Mouse (Mus musculus) urinary bladder, postnatal 36 days (tissue): ENCODE results near the gene Mindy3.

Experiments
- DNase-seq, 2 experiments: peaks; one replicate each; pipeline ENCODE4 v3.0.0; 2022; ENCODE audit warnings: low spot score in 2 of 2, mixed read lengths in 1 of 2

The Mindy3 gene

DNA sequence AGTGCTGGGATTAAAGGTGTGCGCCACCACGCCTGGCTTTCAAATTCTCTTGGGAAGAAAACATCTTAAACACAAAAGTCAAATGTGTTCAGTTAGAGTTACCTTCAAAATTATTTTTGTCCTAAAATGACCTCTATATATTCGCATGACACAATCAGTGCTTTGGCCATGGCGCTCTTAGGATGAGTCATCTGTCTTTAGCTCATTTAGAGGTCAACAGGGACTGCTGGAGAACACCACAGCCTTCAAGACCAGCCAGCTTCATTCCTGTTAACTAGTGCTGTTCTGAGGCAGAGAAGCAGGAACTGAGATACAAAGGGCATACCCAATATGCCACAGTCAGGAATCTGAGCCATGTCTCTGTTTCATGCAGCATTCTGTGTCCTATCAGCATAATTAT, 47.9 kb downstream of the Mindy3 start:
- DNase-seq = no peak

GRCm38 (mm10) chr2:12368451-12368850, 50.8 kb downstream of the Mindy3 start:
- DNase-seq = no peak

- no peak for DNase-seq
Measured at GRCm38 (mm10) chr2:12368016-12368415, 51.3 kb downstream of the Mindy3 start.

DNA sequence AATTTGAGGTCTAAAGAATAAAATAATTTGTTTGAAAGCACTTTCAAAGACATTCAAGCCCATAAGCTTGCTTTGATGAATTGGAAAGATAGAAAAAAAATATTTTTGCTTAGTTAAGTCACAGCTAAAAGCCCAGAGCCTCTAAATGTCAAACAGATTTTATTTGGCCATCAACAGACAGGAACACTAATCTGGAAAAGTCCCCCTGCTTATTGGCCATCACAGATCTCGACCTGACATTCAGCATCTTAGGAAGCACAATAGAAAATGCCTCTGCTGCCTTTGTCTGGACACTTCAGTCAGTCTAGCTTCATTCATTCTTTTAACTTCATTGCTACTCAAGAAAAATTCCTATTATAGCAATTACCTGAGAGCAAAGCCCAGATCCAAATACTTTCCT, 58.0 kb downstream of the Mindy3 start:
- no peak for DNase-seq

DNA sequence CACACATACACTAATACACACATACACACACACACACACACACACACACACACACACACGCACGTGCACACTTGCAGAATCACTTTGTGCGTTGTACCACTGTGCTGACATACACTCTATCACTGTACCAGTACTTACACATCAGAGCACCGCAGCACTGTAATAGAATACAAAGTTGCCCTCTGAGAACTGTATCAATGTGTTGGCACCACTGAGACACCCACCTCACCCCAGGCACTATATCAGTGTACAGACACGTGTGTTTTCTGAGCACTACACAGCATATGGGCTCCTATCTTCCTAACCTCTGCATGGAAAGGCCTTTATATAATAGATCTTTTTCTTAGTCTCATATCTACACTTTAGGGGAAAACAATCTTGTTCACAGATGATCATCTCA, 64.4 kb downstream of the Mindy3 start:
- no peak for DNase-seq

DNA sequence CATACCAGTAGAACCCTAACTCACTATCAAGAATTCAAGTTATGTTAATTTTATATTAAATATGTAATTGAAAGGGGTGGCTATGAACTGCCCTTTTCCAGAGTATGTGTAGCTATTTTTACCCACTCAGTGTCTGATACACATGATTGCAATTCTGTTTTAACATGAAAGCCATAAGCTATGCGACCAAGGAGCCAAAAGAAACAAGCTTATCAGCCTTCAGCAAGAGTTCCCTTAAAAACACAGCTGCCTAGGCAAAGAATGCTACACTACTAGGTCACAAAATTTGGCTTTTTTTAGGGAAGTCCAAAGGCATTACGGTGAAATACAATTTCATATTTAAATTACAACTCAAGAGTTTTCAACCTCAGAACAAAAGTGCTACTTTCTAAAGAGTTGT, 70.4 kb downstream of the Mindy3 start:
- DNase-seq = no peak

- no peak for DNase-seq
Measured at GRCm38 (mm10) chr2:12331962-12332361, 87.3 kb downstream of the Mindy3 start.

- no peak for DNase-seq
Measured at GRCm38 (mm10) chr2:12329620-12330019, 89.7 kb downstream of the Mindy3 start.

DNA sequence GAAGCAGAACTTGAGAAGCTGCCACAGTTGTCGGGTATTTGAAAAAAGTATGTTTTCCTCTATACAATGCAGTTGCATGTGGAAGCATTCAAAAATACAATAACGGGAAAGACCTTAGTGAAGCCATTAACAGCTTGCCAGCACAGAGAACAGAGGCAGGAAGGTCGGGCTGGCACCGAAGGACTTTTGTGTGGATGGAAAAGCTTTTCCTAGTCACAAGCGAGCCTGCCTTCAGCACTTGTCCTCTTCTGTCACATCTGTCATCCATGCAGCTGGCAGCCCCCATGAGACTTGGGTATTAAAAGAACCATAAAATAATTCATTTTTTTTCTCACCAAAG, 90.2 kb downstream of the Mindy3 start:
- no peak for DNase-seq

DNA sequence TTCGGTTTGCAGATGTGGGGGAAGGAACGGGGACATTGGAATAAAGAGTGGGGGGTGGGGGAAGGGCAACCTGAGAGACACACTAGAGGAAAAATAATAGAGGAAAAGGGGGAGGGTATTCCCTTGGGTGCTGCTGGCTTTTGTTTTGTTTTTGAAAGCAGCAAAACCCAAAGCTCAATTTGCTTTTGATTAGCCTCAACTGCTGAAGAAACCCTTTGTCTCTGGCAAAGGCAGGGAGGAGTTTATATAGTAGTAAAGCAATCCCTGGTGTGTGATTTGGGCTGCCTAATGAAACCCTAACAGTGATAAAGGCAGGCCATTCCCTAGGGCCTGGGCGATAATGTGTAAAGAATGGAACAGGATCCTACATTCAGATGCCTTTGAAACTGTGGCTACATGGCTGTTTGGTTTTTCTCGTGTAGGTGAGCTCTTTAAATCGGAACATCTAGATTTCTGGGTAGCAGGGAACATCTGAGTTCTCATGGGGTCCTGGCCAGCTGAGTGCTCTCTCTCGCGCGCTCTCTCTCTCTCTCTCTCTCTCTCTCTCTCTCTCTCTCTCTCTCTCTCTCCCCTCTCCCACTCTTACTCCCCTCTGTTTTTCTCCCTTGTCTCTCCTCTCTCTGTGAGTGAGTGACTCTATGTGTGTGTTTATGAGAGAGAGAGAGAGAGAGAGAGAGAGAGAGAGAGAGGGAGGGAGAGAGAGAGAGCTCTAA, 90.8 kb downstream of the Mindy3 start:
- DNase-seq = no peak

- no peak for DNase-seq
Measured at GRCm38 (mm10) chr2:12327691-12328354, 91.4 kb downstream of the Mindy3 start.

- no peak for DNase-seq
Measured at GRCm38 (mm10) chr2:12327216-12327615, 92.1 kb downstream of the Mindy3 start.

DNA sequence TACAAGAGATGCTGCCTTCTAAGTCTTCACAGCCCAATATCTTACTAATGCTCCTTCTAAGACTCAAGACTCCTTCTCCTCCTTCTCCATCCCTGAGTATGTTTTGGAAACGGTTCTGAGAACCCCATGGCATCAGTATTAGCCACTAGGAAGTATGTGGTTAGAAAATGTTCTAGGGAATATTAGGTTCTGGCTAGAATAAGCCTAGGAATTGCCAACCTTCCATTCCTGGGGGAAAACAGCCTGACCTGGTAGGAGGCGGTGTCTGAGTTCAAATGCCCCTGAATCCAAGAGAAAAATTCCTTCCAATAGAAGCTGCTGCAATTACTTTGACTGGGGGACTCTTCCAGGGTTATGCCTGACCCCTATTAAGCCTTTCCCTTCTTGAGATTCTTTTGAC, 93.4 kb downstream of the Mindy3 start:
- no peak for DNase-seq

DNA sequence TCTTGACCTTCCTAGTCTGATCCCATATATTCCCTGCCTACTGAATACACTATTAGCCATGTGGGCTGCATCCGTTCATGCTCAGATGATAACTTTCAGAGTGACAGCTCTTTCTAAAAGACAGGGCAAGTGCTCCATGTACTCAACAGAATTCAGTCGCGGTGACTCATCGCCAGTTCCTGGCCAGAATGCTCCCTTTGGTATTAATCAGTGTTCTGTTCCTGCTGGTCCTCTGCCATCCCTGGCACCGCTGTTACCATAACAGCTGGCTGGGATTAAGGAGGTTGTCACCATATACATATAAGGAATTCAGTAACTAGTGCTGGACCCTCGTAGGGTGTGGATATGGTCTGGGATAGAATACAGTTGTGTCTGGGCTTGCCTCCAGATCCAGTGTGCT, 93.9 kb downstream of the Mindy3 start:
- peak; percentile 21 to 68 for DNase-seq

DNA sequence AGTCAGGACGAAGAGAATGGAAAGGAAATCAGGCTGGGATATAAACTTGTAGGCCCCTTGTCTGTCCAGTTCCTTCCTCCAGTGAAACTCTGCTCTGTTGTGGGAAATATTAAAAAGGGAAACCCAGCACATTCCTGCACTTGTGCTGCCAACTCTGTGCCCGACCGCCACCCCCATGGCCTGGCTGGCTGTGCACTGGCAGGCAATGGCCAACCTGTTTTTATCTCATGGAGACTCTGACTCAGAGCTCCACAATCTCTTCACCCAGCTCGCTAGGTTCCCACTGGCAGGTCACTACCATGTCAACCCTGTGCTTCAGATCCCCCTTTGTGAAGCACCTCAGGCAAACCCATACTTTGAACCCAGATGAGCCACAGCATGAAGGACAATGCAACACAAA, 98.4 kb downstream of the Mindy3 start:
- no peak for DNase-seq

DNA sequence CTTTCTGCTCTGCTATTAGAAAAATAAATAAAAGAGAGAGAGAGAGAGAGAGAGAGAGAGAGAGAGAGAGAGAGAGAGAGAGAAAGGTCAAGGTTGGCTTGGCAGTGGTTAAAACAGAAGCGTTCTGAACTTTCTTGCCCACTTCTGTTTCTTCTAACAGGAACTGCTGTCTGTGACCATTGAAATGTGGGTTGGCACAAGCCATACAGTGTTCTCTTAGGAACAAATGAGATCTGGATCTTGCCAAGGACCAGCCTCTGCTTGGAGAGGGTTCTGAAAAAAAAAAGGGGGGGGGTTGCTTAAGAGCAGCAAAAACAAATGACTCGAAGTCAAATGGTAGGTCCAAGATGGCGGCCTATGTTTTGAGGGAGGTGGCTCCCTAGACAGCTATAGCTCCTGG, 100.6 kb downstream of the Mindy3 start:
- DNase-seq = no peak

DNA sequence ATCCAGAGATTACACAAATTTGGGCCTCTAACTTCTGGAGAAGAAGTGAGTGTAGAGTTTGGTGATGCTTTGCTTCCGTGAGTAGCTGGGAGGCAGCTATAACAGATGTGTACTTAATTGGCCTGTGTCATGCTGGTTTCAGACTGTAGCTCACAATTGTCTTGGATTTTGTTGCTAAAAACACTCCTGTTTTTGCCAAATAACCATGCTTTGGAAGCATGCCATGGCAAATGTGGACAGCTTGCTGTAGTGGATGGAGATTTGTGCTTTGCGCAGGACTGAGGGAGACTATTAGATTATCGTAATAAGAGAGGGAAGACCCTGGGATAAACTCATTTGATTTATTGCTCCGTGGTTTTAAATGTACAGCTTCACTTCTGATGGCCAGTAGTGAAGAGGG, 101.2 kb downstream of the Mindy3 start:
- DNase-seq = no peak

GRCm38 (mm10) chr2:12317343-12317742, 101.9 kb downstream of the Mindy3 start:
- no peak for DNase-seq

DNA sequence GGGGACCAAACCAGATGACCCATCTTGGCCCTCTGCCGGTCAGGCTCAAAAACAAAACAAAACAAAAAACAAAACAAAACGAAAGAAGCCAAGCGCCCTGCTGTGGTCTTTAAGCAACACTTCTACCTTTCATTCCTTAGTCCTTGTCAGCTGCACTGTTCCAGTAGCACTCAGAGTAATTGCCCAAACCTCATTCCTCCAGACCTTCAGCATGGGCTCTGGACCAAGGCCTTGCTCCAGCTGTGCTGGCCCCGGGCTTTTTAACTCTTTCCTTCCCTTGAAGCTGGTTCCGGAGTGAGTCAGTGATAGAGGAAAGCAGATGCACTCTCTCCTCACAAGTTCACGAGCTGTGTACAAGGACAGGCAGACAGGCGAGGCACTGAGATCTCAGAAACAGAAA, 102.9 kb downstream of the Mindy3 start:
- no peak for DNase-seq

DNA sequence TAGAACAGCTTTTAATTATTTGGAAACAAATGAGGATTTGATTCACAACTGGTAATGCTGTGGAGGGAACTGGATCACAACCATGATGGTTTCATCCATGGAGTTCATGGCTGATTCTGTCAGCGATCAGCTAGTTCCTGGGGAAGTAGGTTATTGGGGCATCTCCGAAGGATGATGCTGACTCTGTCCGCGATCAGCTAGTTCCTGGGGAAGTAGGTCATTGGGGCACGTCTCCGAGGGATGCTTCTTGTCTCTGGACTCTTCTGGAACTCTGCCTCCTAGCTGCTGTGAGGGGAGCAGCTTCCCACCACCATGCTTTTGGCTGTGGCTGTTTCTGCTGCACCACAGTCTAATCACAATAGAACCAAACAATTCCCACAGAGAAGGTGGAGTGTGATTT, 105.2 kb downstream of the Mindy3 start:
- no peak for DNase-seq

DNA sequence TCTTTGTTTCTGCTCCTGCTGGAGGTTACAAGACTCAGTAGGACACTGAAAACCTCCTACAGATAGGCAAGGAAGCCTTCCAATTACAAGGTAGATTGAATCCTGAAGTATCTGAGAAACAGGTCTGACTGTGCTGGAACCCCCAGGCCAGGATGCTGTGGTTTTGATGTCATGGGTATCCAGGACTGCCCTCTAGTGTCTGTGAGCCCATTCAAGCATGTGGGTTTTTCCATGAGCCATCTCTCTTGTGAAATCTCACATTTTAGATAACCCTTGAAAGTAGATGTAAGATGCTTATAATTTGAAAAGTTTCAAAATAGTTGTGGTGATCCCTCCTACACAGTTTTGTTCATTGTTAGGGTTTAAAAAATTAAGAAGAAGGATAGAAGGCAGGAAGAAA, 110.8 kb downstream of the Mindy3 start:
- no peak for DNase-seq

DNA sequence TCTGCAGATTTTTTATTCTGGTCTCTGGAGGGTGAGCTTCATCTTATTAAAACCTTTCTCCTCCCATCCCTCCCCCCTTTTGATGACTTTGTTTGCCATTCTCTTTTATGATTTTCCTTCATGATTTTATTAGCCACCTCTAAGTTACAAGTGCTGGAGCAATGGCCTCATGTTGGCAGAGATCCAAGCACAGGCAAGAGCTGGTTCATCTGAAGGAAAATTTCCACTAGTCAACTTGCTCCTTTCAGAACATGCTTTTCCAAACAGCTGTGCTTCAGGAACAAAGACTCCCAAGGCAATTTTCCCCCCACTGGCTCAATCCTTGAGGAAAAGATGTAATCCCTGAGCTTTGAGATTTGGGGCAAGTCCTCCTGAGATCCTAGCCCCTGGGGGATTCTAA, 112.0 kb downstream of the Mindy3 start:
- DNase-seq = no peak

- DNase-seq = no peak
Measured at GRCm38 (mm10) chr2:12305064-12305650, 114.1 kb downstream of the Mindy3 start.
